Mouse (Mus musculus): ENCODE results near the gene Zdhhc19. TPM values are rescaled to one million over a fixed set of nuclear protein-coding genes. Genes with fewer than 3 reads are reported as not detected.

The Zdhhc19 gene
- polyA plus RNA-seq (2016; fragmentation: Nextera tagmentation; extraction: Ambion mirVana): not detected in 2 replicates

DNA sequence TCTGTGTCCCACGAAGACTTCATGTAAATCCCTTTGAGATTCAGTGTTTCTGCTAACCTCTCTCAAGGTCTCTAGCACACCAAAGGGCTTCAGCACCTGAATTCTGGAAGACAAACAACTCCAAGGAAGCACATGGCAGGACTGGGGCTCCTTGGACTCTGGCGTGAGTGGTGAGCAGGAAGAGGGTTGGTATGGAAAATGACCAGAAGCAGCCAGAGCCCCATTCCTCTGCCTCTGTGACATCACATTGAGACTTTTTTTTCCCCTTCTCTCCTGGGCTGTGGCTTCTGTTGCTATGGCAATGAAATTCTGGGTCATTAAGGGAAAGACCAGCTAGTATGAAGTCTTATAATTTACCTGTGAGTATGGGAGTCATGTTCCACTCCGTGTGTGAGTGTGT, at the start of gene Zdhhc19:
Gene Zdhhc19, plus strand, starts transcription at position 301 of the 400 bp plus-strand sequence.
- H3K27me3 ChIP-seq: no peaks in the 10 kb centered on the region
- ATAC-seq (ENCODE audit: insufficient number of reproducible peaks, insufficient read depth, low FRiP score, low TSS enrichment, low read depth): no peak
- H3K27ac ChIP-seq: no peak within 1 kb of the TSS
- H3K4me3 ChIP-seq (replicated peaks): no peak within 1 kb of the TSS
- H3K4me1 ChIP-seq (replicated peaks): peaks cover 27% of the 10 kb centered on the region
- no peak within 1 kb of the TSS for H3K4me2 ChIP-seq
- WGBS: 55% methylated on average over 3 of the region's 3 CpGs
- no peak within 1 kb of the TSS for H3K9ac ChIP-seq (replicated peaks)
- H3K36me3 ChIP-seq: no peaks in the 10 kb centered on the region
- no peaks in the 10 kb centered on the region for H3K9me3 ChIP-seq

DNA sequence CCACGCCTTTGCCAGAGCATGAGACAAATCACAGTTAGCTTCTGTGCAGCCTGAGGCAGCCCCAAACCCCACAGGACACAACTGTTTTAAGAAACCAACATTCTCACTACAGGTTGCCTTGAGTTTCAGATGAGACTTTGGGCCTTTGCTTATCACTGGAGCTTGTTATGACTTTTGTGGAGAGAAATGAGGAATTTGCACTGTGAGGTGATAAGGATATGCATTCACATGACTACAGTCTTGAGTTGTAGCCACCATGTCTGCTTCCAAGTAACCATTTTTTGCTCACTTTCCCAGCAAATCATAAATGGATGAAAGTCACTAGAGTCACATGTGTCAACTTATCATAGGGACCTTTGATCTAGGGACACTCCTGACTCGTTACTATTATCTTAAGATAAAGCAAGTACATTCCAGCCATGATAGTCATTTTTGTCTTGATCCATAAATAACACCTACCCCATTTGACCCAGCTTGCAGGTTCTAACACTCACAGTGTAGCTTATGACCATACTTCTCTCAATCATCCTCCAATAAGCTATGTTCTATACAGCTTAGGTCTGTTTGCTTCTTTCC, 49.4 kb upstream of the Zdhhc19 start:
- no peak overlapping the region for H3K4me2 ChIP-seq
- no peak overlapping the region for H3K27ac ChIP-seq
- H3K9ac ChIP-seq (replicated peaks): no peak overlapping the region
- H3K4me1 ChIP-seq (replicated peaks): no peaks in the 10 kb centered on the region
- 78% methylated on average over 2 of the region's 2 CpGs for WGBS
- no peaks in the 10 kb centered on the region for H3K9me3 ChIP-seq
- peaks cover 2% of the 10 kb centered on the region; the same call in 1 of the 2 replicates for H3K36me3 ChIP-seq
- ATAC-seq (ENCODE audit: insufficient number of reproducible peaks, insufficient read depth, low FRiP score, low TSS enrichment, low read depth): no peak
- H3K27me3 ChIP-seq: no peaks in the 10 kb centered on the region
- H3K4me3 ChIP-seq (replicated peaks): no peak overlapping the region

DNA sequence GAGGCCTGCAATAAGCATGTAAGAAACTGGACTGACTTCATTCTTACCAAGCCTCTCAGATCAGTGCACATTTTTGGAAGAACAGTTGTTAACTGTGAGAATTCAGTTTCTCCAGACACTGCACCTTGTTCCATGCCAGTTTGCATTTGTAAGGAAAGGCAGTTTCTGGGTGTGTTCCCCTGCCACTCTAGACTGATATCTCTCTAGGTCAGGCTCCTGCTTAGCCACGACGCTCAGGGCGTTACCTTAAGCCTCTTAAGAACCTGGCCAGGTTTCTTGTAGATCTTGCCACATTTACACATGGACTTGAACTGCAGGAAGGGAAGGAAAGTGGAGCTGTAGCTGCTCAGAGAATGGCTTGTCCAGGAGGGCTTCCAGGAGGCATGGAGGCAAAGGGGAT, 46.4 kb upstream of the Zdhhc19 start:
- Histone ChIP-seq H3K9ac (replicated peaks) (no peak overlapping the region), H3K36me3 (peaks cover 14% of the 10 kb centered on the region; the same call in 1 of the 2 replicates), H3K27ac (no peak overlapping the region), H3K4me3 (replicated peaks) (no peak overlapping the region), H3K27me3 (no peaks in the 10 kb centered on the region), H3K9me3 (no peaks in the 10 kb centered on the region), H3K4me1 (replicated peaks) (peaks cover 8% of the 10 kb centered on the region), H3K4me2 (no peak overlapping the region)
- WGBS: 85% methylated on average over 3 of the region's 3 CpGs
- ATAC-seq (ENCODE audit: insufficient number of reproducible peaks, insufficient read depth, low FRiP score, low TSS enrichment, low read depth): no peak

DNA sequence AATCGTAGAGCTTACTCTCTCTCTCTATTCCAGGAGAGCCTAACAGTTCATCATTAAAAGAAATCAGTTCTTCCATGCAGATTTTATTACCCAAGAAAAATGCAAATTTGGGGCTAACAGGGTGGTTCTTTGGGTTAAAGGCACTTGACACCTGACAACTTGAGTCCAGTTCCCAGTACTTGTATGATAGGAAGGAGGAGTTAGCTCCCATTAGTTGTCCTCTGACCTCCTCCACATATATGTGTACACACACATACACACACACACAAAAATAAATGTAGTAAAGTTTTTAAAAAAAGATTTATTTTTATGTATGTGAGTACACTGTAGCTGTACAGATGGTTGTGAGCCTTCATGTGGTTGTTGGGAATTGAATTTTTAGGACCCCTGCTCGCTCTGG, 45.9 kb upstream of the Zdhhc19 start:
- 88% methylated on average over 2 of the region's 2 CpGs for WGBS
- H3K9me3 ChIP-seq: no peaks in the 10 kb centered on the region
- H3K27me3 ChIP-seq: no peaks in the 10 kb centered on the region
- H3K27ac ChIP-seq: no peak overlapping the region
- no peak for ATAC-seq (ENCODE audit: insufficient number of reproducible peaks, insufficient read depth, low FRiP score, low TSS enrichment, low read depth)
- no peak overlapping the region for H3K9ac ChIP-seq (replicated peaks)
- H3K4me3 ChIP-seq (replicated peaks): no peak overlapping the region
- H3K4me2 ChIP-seq: no peak overlapping the region
- H3K4me1 ChIP-seq (replicated peaks): peaks cover 12% of the 10 kb centered on the region
- H3K36me3 ChIP-seq: peaks cover 14% of the 10 kb centered on the region; the same call in 1 of the 2 replicates

DNA sequence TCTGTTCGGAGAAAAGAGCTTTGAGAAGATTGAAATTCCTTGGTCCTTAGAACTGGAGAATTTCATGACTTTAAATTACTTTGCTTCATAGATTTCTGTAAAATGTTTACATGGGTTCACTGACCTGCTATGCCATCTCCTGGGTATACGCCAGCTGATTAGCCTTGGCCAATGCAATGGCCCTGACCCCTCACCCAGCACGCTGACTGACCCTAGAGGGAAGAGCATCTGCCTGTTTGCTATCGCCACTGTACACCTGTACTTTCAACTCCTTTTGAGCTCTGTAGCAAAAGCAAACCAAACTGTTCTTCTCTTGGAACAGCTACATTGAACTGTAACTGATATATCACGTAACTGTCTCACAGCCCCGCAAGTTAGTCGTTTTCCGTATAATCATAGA, 43.0 kb upstream of the Zdhhc19 start:
- H3K27ac ChIP-seq: no peak overlapping the region
- no peaks in the 10 kb centered on the region for H3K9me3 ChIP-seq
- peaks cover 15% of the 10 kb centered on the region for H3K4me1 ChIP-seq (replicated peaks)
- H3K4me3 ChIP-seq (replicated peaks): no peak overlapping the region
- H3K4me2 ChIP-seq: no peak overlapping the region
- 96% methylated on average over 8 of the region's 8 CpGs for WGBS
- ATAC-seq (ENCODE audit: insufficient number of reproducible peaks, insufficient read depth, low FRiP score, low TSS enrichment, low read depth): no peak
- peaks cover 22% of the 10 kb centered on the region; the same call in 1 of the 2 replicates for H3K36me3 ChIP-seq
- no peaks in the 10 kb centered on the region for H3K27me3 ChIP-seq
- no peak overlapping the region for H3K9ac ChIP-seq (replicated peaks)

DNA sequence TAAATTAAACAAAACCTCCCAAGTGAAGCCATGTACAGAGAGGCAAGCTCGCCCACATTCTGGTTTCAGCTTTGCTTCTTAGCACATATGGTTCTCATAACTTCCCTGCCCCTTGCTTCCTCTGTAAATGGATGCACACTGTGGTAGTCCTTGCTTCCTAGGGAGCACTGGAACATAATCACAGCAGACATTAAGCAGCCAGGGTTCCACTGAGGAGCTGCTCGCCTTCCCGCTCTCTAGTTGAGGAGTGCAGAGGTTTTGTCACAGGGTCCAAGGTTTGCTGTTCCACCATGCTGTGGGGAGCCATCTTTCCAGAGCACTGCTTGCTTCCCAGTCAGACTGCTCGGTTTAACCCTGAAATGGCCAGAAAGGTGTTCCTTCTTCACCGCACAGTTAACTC, 41.4 kb upstream of the Zdhhc19 start:
- peaks cover 15% of the 10 kb centered on the region for H3K4me1 ChIP-seq (replicated peaks)
- H3K4me3 ChIP-seq (replicated peaks): no peak overlapping the region
- peak overlapping the region; percentile 82 for H3K27ac ChIP-seq
- ATAC-seq (ENCODE audit: insufficient number of reproducible peaks, insufficient read depth, low FRiP score, low TSS enrichment, low read depth): no peak; the same call in 1 of the 2 replicates
- H3K27me3 ChIP-seq: no peaks in the 10 kb centered on the region
- peaks cover 22% of the 10 kb centered on the region; the same call in 1 of the 2 replicates for H3K36me3 ChIP-seq
- 37% methylated on average over 5 of the region's 5 CpGs for WGBS
- H3K9ac ChIP-seq (replicated peaks): no peak overlapping the region
- peak overlapping the region; percentile 8 for H3K4me2 ChIP-seq
- no peaks in the 10 kb centered on the region for H3K9me3 ChIP-seq

DNA sequence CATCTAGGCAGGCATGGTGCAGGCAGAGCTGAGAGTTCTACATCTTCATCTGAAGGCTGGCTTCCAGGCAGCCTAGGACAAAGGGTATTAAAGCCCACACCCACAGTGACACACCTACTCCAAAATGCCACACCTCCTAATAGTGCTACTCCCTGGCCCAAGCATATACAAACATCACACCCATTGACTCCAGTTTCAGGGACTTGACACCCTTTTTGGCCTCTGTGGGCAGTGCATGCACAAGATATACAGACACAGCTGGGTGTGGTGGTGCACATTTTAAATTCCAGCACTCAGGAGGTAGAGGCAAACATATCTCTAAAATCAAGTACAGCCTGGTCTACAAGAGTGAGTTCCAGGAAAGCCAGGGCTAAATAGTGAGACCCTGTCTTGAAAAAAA, 40.0 kb upstream of the Zdhhc19 start:
- H3K9ac ChIP-seq (replicated peaks): no peak overlapping the region
- no peaks in the 10 kb centered on the region for H3K27me3 ChIP-seq
- no peaks in the 10 kb centered on the region for H3K9me3 ChIP-seq
- no peak overlapping the region for H3K27ac ChIP-seq
- no peak for ATAC-seq (ENCODE audit: insufficient number of reproducible peaks, insufficient read depth, low FRiP score, low TSS enrichment, low read depth)
- peaks cover 15% of the 10 kb centered on the region for H3K4me1 ChIP-seq (replicated peaks)
- peaks cover 22% of the 10 kb centered on the region; the same call in 1 of the 2 replicates for H3K36me3 ChIP-seq
- H3K4me3 ChIP-seq (replicated peaks): no peak overlapping the region
- no peak overlapping the region for H3K4me2 ChIP-seq

DNA sequence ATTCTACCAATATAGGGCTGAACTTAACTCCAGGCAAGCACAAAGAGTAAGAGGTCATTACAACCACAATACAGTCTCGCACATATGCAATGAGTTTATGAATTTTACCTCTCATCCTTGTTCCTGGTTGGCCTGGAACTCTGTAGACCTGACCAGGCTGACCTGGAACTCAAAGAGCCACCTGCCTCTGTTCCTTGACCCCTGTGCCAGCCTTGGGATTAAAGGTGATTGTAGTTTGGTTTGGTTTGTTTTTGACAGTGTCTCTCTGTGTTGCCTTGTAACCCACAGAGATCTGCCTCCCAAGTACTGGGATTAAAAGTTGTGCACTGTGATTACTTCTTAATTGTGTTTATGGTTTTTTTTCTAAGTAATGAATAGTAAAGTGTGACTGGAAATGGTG, 39.3 kb upstream of the Zdhhc19 start:
- Histone ChIP-seq H3K27me3 (no peaks in the 10 kb centered on the region), H3K4me1 (replicated peaks) (peaks cover 15% of the 10 kb centered on the region), H3K9ac (replicated peaks) (no peak overlapping the region), H3K4me2 (no peak overlapping the region), H3K36me3 (peaks cover 18% of the 10 kb centered on the region; the same call in 1 of the 2 replicates), H3K4me3 (replicated peaks) (no peak overlapping the region), H3K27ac (no peak overlapping the region), H3K9me3 (no peaks in the 10 kb centered on the region)
- 88% methylated on average over 1 of the region's 1 CpGs for WGBS
- no peak for ATAC-seq (ENCODE audit: insufficient number of reproducible peaks, insufficient read depth, low FRiP score, low TSS enrichment, low read depth)

DNA sequence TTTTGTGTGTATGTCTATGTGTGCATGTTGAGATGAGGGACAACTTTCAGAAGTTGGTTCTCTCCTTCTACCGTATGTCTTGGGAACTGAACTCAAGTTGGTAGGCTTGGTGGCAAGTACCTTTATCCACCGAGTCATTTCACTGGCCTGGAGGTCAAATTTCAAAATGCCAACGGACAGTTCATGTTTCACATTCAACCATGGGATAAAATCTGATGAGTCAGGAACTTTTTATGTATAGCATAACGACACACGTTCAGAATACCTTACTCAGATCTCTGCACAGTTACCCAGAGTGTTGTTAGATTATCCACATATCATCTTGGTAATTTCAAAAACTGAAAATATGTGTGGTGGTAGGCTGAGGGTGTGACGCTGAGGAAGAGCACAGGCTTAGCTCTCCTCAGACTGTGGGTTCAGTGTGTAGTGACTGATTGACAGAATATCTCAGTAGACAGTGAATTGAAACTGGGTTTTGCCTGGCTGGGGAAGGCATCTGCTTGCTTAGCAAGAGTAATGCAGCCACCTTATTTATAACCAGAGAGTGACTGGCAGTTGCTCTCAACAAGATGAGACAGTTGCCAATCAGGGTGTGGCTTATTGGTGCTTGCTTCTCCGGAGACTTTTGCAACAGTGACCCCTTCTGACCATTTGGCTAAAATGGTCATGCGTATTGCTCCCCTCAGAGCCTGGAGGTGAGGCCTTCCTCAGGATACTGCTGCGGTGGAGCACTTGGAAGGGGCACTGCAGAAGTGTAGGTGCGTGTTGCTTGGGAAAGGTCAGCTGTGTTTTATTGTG, 38.3 kb upstream of the Zdhhc19 start:
- H3K27me3 ChIP-seq: no peaks in the 10 kb centered on the region
- no peaks in the 10 kb centered on the region for H3K9me3 ChIP-seq
- H3K4me3 ChIP-seq (replicated peaks): no peak overlapping the region
- WGBS: 57% methylated on average over 10 of the region's 10 CpGs
- peaks cover 15% of the 10 kb centered on the region for H3K4me1 ChIP-seq (replicated peaks)
- H3K36me3 ChIP-seq: peaks cover 19% of the 10 kb centered on the region; the same call in 1 of the 2 replicates
- no peak overlapping the region for H3K9ac ChIP-seq (replicated peaks)
- H3K4me2 ChIP-seq: no peak overlapping the region
- no peak for ATAC-seq (ENCODE audit: insufficient number of reproducible peaks, insufficient read depth, low FRiP score, low TSS enrichment, low read depth)
- no peak overlapping the region for H3K27ac ChIP-seq

DNA sequence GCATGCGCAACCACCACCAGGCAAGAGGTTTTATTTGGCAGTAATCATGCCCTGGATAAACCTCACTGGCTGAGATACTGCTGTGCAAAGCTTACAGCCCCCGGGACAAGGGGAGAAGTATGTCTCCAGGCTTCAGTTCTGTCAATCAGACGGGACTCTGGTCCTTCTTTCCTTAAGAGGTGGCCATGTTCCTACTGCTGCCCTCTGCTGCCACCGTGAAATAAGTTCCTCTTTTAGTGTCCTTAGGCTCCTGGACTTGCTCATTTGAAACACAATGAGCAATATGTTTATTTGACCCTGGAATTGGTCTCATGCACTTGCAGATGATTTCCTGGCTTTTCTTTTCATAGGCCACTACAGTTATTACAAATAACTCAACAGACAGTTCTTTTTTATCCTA, 35.5 kb upstream of the Zdhhc19 start:
- Histone ChIP-seq H3K9me3 (no peaks in the 10 kb centered on the region), H3K36me3 (peaks cover 30% of the 10 kb centered on the region), H3K4me2 (no peak overlapping the region), H3K4me1 (replicated peaks) (no peaks in the 10 kb centered on the region), H3K27ac (no peak overlapping the region), H3K4me3 (replicated peaks) (no peak overlapping the region), H3K9ac (replicated peaks) (no peak overlapping the region), H3K27me3 (no peaks in the 10 kb centered on the region)
- no peak for ATAC-seq (ENCODE audit: insufficient number of reproducible peaks, insufficient read depth, low FRiP score, low TSS enrichment, low read depth)
- WGBS: 64% methylated on average over 4 of the region's 4 CpGs

DNA sequence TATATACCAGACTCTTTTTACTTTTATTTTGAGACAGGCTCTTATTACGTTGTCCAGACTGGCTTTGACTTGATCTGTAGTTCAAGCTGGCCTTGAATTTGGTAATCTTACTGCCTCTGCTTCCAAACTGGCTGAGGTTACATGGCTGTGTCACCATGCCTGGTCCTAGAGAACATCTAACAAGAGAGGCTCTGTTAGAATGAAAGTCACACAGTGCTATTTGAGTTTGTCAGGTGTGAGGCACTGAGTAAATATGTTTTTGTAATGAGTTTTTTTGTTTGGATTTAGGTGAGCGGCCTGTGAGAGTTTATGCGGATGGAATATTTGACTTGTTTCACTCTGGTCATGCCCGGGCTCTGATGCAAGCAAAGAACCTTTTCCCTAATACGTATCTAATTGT, 34.4 kb upstream of the Zdhhc19 start:
- 94% methylated on average over 5 of the region's 5 CpGs for WGBS
- no peak overlapping the region for H3K4me2 ChIP-seq
- no peak overlapping the region for H3K9ac ChIP-seq (replicated peaks)
- H3K36me3 ChIP-seq: peaks cover 22% of the 10 kb centered on the region
- H3K4me1 ChIP-seq (replicated peaks): no peaks in the 10 kb centered on the region
- H3K9me3 ChIP-seq: no peaks in the 10 kb centered on the region
- H3K4me3 ChIP-seq (replicated peaks): no peak overlapping the region
- no peaks in the 10 kb centered on the region for H3K27me3 ChIP-seq
- H3K27ac ChIP-seq: no peak overlapping the region
- no peak for ATAC-seq (ENCODE audit: insufficient number of reproducible peaks, insufficient read depth, low FRiP score, low TSS enrichment, low read depth)

Measured in limb, embryonic 12.5 days (tissue).